Mouse (Mus musculus): ENCODE results near the gene Slc12a5.
A peak's percentile ranks its signal among the peaks of the same experiment; 100 is the strongest.

Slc12a5 gene

DNA sequence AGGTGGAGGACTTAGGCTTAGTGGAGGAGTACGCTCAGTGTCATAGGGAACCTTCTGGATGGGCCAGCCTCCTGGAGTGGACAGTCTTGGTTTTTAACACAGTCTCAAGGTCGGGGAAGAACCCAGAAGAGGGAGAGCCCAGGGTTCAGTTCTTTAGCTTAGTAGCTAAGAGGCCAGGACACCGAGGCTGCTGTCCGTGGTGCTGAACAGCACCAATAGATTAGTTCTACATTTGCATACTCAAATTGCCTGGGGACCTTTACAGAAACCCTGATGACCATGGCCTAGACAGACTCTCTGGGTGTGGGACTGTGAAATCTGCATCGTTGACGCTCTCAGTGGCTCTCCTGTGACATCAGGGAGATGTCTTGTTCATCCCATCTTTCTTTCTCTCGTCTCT, 19.1 kb downstream of the Slc12a5 start:
- no peak for ATAC-seq (ENCODE audit: low TSS enrichment)

DNA sequence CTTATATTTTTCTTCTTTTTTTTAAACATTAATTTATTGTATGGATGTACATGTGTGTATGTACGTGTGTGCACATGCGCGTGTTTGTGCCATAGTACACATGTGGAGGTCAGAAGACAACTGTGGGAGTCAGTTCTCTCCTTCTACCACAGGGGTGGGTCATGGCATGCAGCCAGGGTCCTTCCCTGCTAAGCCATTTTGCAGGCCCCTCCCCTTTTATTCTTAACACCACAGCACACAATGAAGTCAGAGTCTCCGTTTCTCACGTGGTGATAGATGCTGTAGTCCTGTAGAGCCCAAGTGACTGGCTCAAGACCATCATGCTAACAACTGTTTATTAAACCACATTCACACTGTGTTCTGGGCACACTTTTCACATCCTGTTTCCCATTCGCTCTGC, 25.4 kb downstream of the Slc12a5 start:
- no peak for ATAC-seq (ENCODE audit: low TSS enrichment)

DNA sequence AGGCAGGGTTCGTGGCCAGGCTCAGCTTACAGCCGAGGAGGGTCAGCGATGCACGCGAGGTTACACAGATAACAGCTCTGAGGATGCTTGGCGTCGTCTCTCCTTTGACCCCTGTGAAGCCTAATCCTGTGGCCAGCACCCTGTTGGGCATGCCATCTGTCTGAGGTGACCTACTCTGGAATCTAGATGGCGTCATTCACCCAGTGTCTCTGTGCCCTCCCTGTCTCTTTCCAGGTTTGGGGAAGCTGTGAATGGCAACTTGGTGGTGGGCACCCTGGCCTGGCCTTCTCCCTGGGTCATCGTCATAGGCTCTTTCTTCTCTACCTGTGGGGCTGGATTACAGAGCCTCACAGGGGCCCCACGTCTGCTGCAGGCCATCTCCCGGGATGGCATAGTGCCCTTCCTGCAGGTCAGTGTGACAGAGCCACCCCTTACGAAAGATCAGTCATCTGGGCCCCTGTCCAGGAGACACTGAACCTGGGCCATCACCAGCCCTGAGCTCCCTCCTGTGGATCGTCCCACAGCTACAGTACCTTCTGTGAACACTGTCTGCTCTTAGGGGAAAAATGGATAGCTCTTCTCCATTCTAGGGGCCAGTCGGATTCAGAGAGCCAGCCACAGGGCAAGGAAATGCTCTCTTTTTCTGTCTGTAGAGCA, 25.9 kb downstream of the Slc12a5 start:
- no peak for ATAC-seq (ENCODE audit: low TSS enrichment)

DNA sequence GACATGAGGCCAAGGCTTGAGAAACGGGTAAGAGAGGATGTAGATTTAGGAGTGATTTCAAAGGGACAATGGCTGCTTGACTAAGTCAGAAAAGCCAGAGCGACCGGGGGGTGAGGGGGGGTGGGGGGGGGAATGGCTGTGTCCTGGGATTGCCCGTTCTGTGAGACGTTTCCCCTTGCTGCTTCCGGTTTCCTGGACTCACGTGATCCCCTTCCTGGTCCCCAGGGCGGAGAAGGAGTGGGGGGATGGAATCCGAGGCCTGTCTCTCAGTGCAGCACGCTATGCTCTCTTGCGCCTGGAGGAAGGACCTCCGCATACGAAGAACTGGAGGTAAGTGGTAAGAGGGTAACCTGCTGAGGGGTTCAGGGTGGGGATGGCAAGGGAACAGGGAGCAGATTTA, 28.2 kb downstream of the Slc12a5 start:
- no peak for ATAC-seq (ENCODE audit: low TSS enrichment)

DNA sequence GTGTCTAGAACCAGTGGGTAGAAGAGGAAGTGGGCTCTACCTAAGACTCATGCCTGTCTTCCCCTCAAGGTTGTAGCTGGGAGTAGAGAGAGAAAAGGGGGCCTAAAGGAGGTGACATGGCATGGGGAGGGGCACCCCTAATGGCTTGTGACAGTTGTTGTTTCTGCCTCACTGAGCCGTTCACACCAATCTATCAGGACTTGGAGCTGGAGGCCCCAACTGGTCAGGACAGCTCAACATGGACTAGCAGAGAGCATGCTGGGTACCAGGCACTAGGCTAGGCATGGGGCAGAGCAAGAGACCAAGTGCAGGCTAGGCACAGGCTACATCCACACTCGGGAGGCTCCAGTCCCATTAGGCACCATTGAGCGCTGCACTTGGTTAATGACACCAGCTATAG, 30.5 kb downstream of the Slc12a5 start:
- no peak for ATAC-seq (ENCODE audit: low TSS enrichment)

DNA sequence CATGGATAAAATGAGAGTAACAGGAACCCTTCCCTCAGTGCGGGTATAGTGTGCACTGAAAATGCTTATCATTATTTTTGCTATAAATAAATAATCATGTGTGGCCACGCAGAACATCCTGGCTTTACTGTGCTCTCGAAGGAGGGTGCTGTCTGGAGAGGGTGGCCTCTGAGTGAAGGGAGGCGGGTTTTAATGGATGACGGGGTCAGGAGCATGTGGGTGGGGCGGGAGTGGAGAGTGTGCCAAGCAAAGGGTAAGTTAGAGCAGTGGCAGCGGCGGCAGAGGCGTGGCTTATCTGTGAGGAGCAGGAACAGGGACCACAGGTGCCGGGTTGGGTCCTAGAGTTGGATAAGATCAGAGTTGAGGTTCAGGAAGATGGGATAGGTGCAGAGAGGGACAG, 31.2 kb downstream of the Slc12a5 start:
- no peak for ATAC-seq (ENCODE audit: low TSS enrichment)

DNA sequence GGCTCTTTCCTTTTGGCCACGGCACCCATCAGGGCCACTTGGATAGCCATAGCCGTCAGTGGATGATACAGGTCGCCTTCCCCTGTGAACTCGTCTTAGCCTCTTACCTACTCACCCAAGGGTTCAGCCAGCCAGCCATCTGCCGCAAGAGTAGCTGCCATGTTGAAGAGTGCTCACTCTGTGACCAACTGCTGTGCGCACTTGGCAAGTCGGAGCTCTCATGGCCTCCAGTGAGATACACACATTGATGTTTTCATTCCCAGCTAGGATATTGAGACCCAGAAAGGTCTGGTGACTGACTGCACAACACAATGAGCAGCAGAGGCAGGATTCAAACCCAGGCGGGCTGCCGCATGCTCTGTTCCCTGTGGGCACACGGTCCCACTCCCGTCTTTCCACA, 33.6 kb downstream of the Slc12a5 start:
- no peak for ATAC-seq (ENCODE audit: low TSS enrichment)

DNA sequence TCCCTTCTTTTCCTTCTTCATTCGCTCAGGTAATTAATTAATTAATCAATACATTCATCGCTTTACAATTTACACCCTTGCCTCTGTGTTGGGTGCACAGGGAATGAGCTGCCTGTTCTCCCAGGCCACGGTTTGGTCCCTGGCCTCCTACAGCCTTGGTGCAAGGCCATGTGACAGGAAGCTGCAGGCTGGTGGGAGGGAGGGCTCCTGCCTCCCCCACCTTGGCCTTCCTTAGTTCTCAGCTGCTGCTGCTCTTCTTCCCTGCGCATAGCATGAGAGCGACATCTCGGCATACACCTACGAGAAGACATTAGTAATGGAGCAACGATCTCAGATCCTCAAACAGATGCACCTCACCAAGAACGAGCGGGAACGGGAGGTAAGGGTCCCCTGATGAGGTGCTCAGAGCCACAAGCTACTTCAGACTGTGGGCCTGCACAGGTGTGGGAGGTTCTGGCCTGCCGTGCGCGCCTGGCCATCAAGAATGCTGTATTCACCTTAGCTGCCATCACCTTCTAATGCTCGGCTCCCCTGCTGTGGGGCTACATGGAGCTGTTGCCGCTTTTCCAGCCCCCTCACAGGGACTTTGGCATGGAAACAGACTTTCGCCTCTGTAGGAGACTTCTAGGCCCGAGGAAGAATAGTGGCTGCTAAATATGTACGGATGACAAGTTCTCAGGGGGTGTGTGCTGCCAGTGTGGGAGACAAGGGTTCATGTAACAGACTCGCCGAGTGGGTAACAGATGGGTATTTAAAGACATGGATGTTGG, 34.2 kb downstream of the Slc12a5 start:
- peak; percentile 64 for ATAC-seq (ENCODE audit: low TSS enrichment)

DNA sequence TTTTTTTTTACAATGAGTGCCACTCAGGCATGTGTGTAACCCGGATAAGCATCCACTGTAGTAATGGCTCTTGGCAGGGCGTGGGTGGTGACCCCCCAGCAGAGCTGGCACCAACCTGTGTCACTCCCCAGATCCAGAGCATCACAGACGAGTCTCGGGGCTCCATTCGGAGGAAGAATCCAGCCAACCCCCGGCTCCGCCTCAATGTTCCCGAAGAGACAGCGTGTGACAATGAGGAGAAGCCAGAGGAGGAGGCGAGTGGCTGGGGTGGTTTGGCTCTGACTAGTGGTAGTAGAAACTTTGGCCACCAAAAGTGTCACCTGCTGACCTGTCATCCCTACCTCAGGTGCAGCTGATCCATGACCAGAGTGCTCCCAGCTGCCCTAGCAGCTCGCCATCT, 35.4 kb downstream of the Slc12a5 start:
- no peak for ATAC-seq (ENCODE audit: low TSS enrichment)

DNA sequence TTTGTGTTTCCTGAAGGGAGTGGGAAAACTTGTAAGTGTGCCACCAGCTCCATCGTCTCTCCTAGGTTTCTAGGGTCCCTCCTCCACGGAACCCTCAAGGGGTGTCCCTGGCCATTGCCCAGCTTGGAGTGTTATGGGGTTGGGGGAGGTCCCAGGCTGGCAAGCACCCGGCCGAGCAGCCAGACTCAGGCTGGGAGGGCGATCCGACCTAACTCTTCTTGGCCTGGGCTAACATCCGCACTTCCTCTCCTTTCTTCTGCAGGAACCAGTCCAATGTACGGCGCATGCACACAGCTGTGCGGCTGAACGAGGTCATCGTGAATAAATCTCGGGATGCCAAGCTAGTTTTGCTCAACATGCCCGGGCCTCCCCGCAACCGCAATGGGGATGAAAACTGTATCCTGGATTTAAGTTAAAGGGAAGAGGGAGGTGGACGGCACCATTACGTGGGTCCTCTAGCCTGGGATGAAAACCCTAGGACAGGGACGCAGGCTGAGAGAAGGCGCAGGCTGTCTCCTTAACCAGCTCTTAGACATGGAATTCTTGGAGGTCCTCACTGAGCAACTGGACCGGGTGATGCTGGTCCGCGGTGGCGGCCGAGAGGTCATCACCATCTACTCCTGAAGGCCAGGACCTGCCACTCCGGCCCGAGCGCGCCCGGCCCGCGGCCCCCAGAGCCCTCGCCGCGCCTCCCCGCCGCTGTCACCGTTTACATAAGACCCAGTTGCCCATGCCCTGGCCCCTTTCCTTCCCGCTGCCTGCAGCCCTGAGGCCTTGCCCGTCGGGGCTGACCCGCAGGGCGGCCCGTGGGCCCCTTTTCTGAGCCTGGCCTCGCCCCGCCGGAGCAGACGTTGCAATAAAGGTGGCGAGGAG, 36.5 kb downstream of the Slc12a5 start:
- ATAC-seq (ENCODE audit: low TSS enrichment): no peak

DNA sequence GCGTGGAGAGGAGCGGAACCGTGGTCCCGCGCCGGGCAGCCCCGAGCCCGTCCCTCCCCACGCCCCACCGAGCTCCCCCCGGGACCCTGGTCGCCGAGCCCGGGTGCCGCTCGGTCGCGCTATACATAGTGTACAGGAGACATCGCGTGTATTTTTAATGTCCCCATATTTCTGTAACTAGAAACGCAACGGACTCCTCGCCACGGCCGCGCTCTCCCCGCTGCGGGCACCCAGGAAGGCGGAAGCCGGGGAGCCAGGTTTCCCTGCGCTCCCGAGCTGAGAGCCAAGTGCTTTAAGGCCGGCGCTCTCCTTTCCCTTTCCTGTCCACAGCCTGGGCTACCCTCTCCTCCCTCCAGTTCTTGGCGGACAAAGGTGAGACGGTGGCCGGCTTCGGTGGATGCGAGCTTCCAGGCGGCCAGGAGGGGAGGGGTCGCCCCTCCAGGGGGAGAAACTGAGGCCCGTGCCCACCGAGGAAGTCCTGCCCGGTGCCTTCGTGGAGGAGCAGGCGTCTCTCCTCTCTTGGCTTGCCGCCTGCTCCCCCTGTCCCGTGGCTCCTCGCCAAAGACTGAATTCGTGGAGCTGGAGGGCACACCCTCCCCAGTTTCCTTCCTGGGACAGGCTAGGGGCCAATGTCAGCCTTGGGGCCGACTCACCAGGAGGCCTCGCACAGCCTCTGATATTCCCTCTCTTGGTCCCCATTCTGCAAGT, 37.3 kb downstream of the Slc12a5 start:
- ATAC-seq (ENCODE audit: low TSS enrichment): no peak

DNA sequence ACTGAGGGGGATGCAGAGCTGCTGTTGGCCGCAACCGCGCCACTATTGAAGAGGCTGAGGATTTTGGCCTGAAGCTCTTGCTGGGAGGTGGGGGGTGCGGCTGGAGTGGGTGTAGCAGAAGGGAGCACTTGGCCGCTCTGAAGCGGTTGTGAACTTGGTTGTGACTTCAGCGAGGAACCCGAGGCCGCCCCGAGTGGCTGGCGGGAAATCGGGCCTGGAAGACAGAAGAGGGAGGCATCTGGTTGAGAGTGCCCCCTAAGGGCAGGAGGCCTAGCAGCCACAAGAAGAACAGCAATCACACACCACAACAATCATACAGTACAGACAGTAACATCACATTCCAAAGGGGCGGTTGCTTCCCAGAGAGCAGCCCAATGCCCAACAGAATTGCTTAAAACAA, 41.4 kb downstream of the Slc12a5 start:
- ATAC-seq (ENCODE audit: low TSS enrichment): 0 out of 2 replicates have a peak, but pooled peaks have one; percentile 8

DNA sequence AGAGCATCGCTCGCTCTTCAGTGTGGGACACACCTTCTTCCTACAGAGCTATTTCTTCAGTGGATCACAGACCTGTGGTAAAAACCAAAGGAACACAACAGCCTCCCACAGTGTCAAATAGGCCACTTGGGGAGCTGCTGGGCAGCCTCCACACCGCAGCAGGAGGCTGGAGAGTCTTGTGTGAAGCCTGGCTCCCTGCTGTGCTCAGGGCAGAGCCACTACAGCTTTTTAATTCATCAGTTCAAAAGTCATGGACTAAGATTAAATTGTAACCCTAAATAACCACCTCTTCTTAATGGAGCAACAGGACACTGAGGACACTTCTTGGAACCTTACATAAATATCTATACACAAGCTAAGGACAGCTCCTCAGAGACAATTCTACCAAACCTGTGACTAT, 42.5 kb downstream of the Slc12a5 start:
- no peak for ATAC-seq (ENCODE audit: low TSS enrichment)

DNA sequence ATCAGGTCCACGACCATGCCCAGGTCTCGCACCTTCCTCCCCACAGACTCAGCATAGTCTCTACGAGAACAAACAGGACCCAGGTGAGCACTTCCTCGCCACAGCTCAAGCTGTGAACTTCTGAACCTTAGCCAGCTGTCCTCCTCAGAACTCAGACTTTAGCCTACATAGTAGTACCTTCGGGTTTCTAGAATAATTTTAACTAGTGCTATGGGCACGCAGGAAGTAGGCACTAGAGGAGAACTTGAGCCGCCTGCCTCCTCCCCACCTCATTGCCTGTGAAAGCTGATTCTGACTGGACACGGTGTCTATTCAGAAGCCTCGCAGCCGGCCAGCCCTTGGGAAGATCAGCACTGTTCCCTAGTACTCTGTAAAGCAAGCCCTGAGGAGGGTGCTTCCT, 43.6 kb downstream of the Slc12a5 start:
- ATAC-seq (ENCODE audit: low TSS enrichment): no peak

DNA sequence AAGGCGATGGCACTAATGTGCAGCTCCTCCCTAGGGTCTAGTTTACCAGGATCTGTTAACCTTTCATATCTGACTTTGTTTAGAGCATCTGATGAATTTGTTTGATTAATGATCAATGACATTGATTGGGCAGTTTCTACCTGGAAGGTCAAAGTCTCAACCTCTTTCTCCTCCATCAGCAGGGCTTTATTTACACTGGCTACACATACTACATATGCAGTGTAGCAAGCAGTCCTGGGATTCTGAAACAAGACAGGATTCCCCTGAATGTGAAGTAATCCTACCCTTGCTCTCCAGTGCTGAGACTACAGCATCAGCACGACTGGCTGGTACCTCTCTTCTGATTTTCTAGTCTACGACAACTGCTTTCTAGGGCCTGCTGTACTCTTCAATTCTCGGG, 46.2 kb downstream of the Slc12a5 start:
- ATAC-seq (ENCODE audit: low TSS enrichment): no peak

DNA sequence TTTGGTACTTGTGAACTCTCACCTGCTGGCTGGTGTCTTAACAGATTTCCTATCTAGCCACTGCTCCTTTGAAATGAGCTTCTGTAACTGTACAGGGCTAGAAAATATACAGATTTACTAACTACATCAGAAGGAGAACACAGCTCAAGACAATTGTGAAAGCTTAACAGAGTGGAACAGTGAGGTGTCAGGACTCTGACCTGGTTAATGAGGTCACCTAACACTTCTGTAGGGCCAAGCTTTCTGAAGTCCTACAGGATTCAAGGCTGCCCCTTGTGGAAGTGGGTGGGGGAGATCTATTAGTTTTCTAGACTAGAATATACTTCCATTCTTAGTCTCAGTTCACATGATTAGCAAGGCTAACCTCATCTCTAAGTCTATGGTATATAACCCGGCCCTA, 47.4 kb downstream of the Slc12a5 start:
- no peak for ATAC-seq (ENCODE audit: low TSS enrichment)

DNA sequence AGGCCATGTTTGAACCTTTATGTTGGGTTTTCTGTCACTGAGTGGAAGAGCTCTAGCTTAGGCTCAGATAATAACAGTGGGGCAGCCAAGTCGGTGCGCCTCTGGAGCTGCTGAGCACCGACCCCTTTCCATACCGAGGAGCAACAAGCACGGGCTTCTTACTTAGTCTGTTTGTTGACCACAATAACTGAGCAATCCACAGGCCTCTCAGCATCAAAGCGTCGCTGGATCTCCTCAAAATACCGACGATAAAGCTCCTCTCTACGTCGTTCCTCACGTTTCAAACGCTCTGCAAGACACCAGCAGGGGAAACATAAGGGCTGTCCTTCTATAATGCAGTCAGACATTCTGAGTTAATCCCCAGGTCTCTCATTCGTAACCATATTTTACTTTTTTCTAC, 48.6 kb downstream of the Slc12a5 start:
- ATAC-seq (ENCODE audit: low TSS enrichment): no peak

DNA sequence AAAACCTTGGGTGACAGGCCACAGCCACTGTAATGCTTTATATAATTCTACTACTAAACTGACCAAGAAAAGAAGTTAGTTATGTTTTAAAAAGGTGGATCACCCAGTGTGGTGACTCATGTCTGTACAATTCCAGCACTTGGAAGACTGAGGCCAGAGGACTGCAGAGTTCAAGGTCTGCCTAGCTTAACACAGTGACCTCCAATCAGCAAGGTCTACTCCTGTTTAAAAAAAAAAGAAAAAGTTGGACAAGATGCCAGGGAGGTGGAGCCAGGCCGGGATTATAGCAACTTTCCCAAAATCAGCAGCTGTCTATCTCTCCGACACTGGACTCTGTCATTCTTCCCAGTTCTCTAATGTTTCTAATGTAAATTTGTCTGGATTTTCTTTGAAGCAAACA, 49.0 kb downstream of the Slc12a5 start:
- no peak for ATAC-seq (ENCODE audit: low TSS enrichment)

DNA sequence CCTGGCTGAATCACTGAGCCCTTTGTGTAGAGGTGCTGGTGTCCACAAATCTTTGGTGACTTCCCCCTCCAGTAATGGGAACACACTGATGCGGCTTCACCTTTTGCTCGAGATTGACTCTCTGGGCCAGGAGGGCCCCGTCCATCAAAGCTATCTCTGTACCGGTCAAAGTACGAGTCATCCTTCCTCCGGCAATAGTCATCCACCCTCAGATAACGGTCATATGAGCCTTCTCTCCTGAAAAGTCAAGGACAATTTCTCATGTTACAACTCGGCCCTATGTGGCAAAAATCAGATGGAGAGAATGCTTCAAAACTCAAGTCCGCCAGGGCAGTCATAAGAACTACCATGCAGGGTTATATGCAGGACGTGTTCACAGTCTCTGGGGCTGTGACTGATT, 49.7 kb downstream of the Slc12a5 start:
- ATAC-seq (ENCODE audit: low TSS enrichment): no peak

DNA sequence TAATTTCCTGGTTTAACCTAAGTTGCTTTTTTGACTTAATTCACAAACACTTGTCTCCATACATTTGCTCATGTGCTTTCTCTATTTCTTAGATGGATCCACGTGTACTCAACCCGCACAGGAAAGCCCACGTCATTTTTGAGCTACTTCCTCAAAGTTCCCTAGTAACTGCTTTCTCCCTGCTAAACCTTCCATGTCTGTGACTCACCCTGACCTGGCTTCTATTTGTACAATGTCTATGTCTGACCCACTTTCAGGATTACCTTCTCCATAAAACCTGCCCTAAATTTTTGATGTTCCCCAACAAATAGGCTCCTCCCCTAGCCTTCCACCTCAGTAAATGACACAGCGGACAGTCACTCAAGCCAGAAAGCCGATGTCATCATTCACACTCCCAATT, 54.3 kb downstream of the Slc12a5 start:
- no peak for ATAC-seq (ENCODE audit: low TSS enrichment)

DNA sequence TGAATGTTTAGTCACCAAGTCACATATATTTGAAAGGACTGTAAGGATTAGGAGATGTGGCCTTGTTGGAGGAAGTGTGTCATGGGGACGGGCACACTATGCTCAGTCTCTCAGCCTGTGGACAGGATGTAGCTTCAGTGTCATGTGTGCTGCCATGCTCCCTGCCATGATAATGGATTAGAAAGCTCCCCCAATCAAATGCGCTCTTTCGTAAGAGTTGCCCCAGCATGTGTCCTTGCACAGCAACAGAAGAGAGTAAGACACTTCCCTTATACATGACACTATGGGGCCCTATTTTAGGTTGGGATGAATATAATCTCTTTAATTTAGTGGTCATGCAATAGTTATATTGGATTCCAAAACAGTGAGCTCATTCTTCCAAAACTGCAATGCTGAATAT, 59.9 kb downstream of the Slc12a5 start:
- no peak for ATAC-seq (ENCODE audit: low TSS enrichment)

DNA sequence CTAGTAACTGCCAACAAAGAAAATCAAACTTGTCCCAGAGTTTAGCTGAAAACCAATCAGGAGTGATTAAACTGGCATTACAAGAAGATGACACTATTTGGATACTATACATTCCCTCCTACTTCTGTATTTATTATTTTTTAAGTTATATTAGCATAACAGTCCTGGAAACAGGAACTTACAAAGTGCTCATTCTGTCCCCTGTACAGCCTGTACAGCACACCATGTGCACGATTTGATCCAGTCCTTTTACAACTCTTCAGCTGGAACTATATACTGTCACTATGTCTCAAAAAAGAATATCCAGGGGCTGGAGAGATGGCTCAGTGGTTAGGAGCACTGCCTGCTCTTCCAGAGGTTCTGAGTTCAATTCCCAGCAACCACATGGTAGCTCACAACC, 66.6 kb downstream of the Slc12a5 start:
- ATAC-seq (ENCODE audit: low TSS enrichment): no peak
